In the genomic region with DNA sequence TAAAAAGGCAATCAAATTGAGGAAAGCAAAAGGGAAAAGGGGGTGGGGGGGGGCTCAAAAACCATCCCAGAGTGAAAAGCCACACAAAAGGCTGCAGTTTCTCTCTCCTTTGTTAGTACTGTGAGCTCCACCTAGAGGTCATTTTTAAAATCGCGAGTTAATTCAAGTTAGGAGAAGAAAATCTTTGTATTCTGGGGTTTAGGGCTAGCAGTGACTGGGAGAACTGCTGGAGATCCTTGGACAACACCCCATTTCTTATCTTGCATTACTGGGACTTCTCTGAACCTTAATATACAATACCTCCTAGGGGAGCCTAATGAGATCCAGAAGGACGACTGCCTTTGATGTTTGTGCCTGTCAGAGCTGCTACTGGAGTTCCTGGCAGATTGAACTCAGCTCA, we compare ENCODE assay signal across 8 mouse cellular contexts.
DNase-seq lines count a peak whose midpoint lies in the region; ATAC-seq and TF ChIP-seq lines count a peak whose summit lies in the region.

No protein-coding gene starts in this region.

- no peak overlapping the region for H3K9ac ChIP-seq in hindbrain, embryonic 11.5 days (ENCODE audit: low read depth, low read length)
- H3K9ac ChIP-seq in midbrain, embryonic 16.5 days (ENCODE audit: low read depth, low read length), result no peak overlapping the region

- no peak for DNase-seq in gastrocnemius, adult 2 months
- no peak for DNase-seq in gastrocnemius, postnatal 14 days
- peak; percentile 84 for DNase-seq in 3T3-L1 (ENCODE audit: low read depth, low spot score)
- DNase-seq in cerebellum, adult 11-12 months, result peak; percentile 33
- DNase-seq in hindbrain, embryonic 11.5 days (ENCODE audit: low spot score), result peak; percentile 65
- DNase-seq in adrenal gland, adult 8-10 months, result no peak
- no peak for DNase-seq in adrenal gland, postnatal 4 days (ENCODE audit: low spot score in 2 of 2)

- no peak overlapping the region for H3K4me2 ChIP-seq in hindbrain, embryonic 11.5 days (replicated peaks; ENCODE audit: low read depth, low read length)
- H3K4me2 ChIP-seq in midbrain, embryonic 16.5 days (ENCODE audit: low read length), result no peak overlapping the region

- ATAC-seq in hindbrain, embryonic 11.5 days (ENCODE audit: low FRiP score), result peak; percentile 30; the same call in 1 of the 2 replicates
- ATAC-seq in midbrain, embryonic 16.5 days, result peak; percentile 69

- TF ChIP-seq CTCF in gastrocnemius, adult 2 months (IDR thresholded peaks at IDR 0.05), result peak; percentile 57

- intact Hi-C loops in gastrocnemius, adult 2 months (cut with DNase I), result loop anchor here (5.0 kb wide), 1 partner anchor 395 kb away; no protein-coding TSS in a partner anchor
- intact Hi-C loops in gastrocnemius, postnatal 14 days (cut with DNase I; ENCODE audit: low total_unique reads), result no loop called here

- WGBS in hindbrain, embryonic 11.5 days, result 6% methylated on average over 3 of the region's 3 CpGs
- WGBS in midbrain, embryonic 16.5 days, result 4% methylated on average over 3 of the region's 3 CpGs

- no peaks in the 10 kb centered on the region for H3K36me3 ChIP-seq in hindbrain, embryonic 11.5 days (ENCODE audit: control insufficient read depth, insufficient read depth, low read length)
- H3K36me3 ChIP-seq in midbrain, embryonic 16.5 days (ENCODE audit: control insufficient read depth, insufficient read depth, low read length), result no peaks in the 10 kb centered on the region

- no peak overlapping the region for H3K4me3 ChIP-seq in gastrocnemius, adult 2 months
- no peak overlapping the region for H3K4me3 ChIP-seq in hindbrain, embryonic 11.5 days (ENCODE audit: low read depth, low read length)
- H3K4me3 ChIP-seq in midbrain, embryonic 16.5 days (ENCODE audit: low read depth, low read length), result no peak overlapping the region

- no peaks in the 10 kb centered on the region for H3K4me1 ChIP-seq in hindbrain, embryonic 11.5 days (replicated peaks; ENCODE audit: control insufficient read depth, insufficient read depth, low read length)
- H3K4me1 ChIP-seq in midbrain, embryonic 16.5 days (ENCODE audit: control insufficient read depth, insufficient read depth, low read length), result peaks cover 9% of the 10 kb centered on the region; the same call in 1 of the 2 replicates

- no peaks in the 10 kb centered on the region for H3K9me3 ChIP-seq in hindbrain, embryonic 11.5 days (ENCODE audit: control insufficient read depth, low read length)
- no peaks in the 10 kb centered on the region for H3K9me3 ChIP-seq in midbrain, embryonic 16.5 days (replicated peaks; ENCODE audit: control insufficient read depth, low read length, poor library complexity, severe bottlenecking)

- no peaks in the 10 kb centered on the region for H3K27me3 ChIP-seq in hindbrain, embryonic 11.5 days (ENCODE audit: control insufficient read depth, insufficient read depth, low read length)
- H3K27me3 ChIP-seq in midbrain, embryonic 16.5 days (ENCODE audit: control insufficient read depth, insufficient read depth, low read depth, low read length), result no peaks in the 10 kb centered on the region

- no peak overlapping the region for H3K27ac ChIP-seq in gastrocnemius, adult 2 months
- H3K27ac ChIP-seq in hindbrain, embryonic 11.5 days (ENCODE audit: low read depth, low read length), result no peak overlapping the region
- H3K27ac ChIP-seq in midbrain, embryonic 16.5 days (ENCODE audit: low read length), result peak overlapping the region; percentile 60; the same call in 1 of the 2 replicates

Comparison
In these comparisons a context has a peak if more than half of its experiments do, and no peak if none do; other contexts are left out.
1. DNase-seq: peak in 3T3-L1 (single experiment), cerebellum, adult 11-12 months (single experiment) and hindbrain, embryonic 11.5 days (single experiment); none in gastrocnemius, adult 2 months (single experiment), gastrocnemius, postnatal 14 days (single experiment), adrenal gland, adult 8-10 months (single experiment) and adrenal gland, postnatal 4 days (0 of 2).